8 mouse cellular contexts compared by ENCODE assay signal in the genomic region with DNA sequence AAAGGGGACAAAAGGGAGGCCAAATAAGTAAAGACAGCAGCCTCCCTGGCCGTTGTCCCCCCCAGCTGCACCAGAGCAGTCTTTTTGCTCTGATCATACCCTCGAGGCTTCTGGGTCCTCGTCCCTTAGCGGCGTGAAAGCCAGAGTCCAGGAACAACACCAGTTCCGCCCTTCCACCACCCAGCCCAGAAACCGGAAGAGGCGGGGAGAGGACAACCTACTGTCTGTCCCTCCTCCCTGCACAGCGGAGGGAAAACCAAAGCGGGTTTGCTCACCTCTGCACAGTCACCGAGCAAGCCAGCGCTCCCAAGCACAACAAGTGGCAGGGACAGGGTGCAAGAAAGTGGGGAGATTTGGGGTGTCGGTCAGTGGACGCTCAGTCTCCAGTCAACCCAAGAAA. TPM values are rescaled to one million over a fixed set of nuclear protein-coding genes. Genes with fewer than 3 reads are reported as not detected.
DNase-seq lines count a peak whose midpoint lies in the region; ATAC-seq and TF ChIP-seq lines count a peak whose summit lies in the region.

No protein-coding gene starts in this region.

- H3K4me1 ChIP-seq in cerebellum, adult 2 months (ENCODE audit: control insufficient read depth, insufficient read depth, low read length), result no peaks in the 10 kb centered on the region; the same call in 1 of the 2 replicates
- H3K4me1 ChIP-seq in forebrain, embryonic 14.5 days (ENCODE audit: control insufficient read depth, insufficient read depth, low read length), result peaks cover 12% of the 10 kb centered on the region
- peaks cover 23% of the 10 kb centered on the region for H3K4me1 ChIP-seq in hindbrain, embryonic 10.5 days (replicated peaks)
- H3K4me1 ChIP-seq in limb, embryonic 13.5 days, result peaks cover 20% of the 10 kb centered on the region
- peaks cover 17% of the 10 kb centered on the region for H3K4me1 ChIP-seq in midbrain, embryonic 13.5 days (replicated peaks)

- no peaks in the 10 kb centered on the region for H3K9me3 ChIP-seq in forebrain, embryonic 14.5 days (replicated peaks; ENCODE audit: control insufficient read depth, low read length)
- no peaks in the 10 kb centered on the region for H3K9me3 ChIP-seq in hindbrain, embryonic 10.5 days
- H3K9me3 ChIP-seq in limb, embryonic 13.5 days, result no peaks in the 10 kb centered on the region
- no peaks in the 10 kb centered on the region for H3K9me3 ChIP-seq in midbrain, embryonic 13.5 days

- WGBS in cerebellum, adult 2 months, result 6% methylated on average over 14 of the region's 14 CpGs
- 4% methylated on average over 14 of the region's 14 CpGs for WGBS in forebrain, embryonic 14.5 days
- WGBS in hindbrain, embryonic 10.5 days, result 4% methylated on average over 14 of the region's 14 CpGs
- 5% methylated on average over 14 of the region's 14 CpGs for WGBS in limb, embryonic 13.5 days
- 2% methylated on average over 14 of the region's 14 CpGs for WGBS in midbrain, embryonic 13.5 days

- peak overlapping the region; percentile 49 for H3K4me2 ChIP-seq in forebrain, embryonic 14.5 days (ENCODE audit: low read length)
- peak overlapping the region; percentile 76 for H3K4me2 ChIP-seq in limb, embryonic 13.5 days (replicated peaks)
- peak overlapping the region; percentile 54 for H3K4me2 ChIP-seq in midbrain, embryonic 13.5 days (replicated peaks)

- peak; percentile 69; the same call in 1 of the 2 replicates for TF ChIP-seq POLR2A in cerebellum, adult 2 months (IDR thresholded peaks at IDR 0.05; ENCODE audit: borderline replicate concordance, insufficient read depth, low read length)

- no peaks in the 10 kb centered on the region for H3K27me3 ChIP-seq in cerebellum, adult 2 months (ENCODE audit: control insufficient read depth, insufficient read depth, low read length)
- H3K27me3 ChIP-seq in forebrain, embryonic 14.5 days (replicated peaks; ENCODE audit: control insufficient read depth, insufficient read depth, low read length), result no peaks in the 10 kb centered on the region
- H3K27me3 ChIP-seq in hindbrain, embryonic 10.5 days (ENCODE audit: insufficient read depth, poor library complexity, severe bottlenecking), result no peaks in the 10 kb centered on the region
- H3K27me3 ChIP-seq in limb, embryonic 13.5 days, result no peaks in the 10 kb centered on the region
- H3K27me3 ChIP-seq in midbrain, embryonic 13.5 days, result 0 out of 2 replicates have a peak, but pooled peaks cover 5% of the 10 kb centered on the region
- no peaks in the 10 kb centered on the region for H3K27me3 ChIP-seq in splenic B cell, adult 2 months (ENCODE audit: control insufficient read depth, insufficient read depth, low read length, poor library complexity, severe bottlenecking)

- H3K9ac ChIP-seq in forebrain, embryonic 14.5 days (ENCODE audit: low read length), result peak overlapping the region; percentile 52
- H3K9ac ChIP-seq in limb, embryonic 13.5 days, result peak overlapping the region; percentile 76
- H3K9ac ChIP-seq in midbrain, embryonic 13.5 days (replicated peaks), result peak overlapping the region; percentile 53

- no peak overlapping the region for H3K27ac ChIP-seq in cerebellum, adult 2 months (ENCODE audit: insufficient read depth, low read length)
- H3K27ac ChIP-seq in forebrain, embryonic 14.5 days (ENCODE audit: low read depth, low read length), result no peak overlapping the region
- H3K27ac ChIP-seq in hindbrain, embryonic 10.5 days, result peak overlapping the region; percentile 87
- H3K27ac ChIP-seq in limb, embryonic 13.5 days, result peak overlapping the region; percentile 83
- H3K27ac ChIP-seq in midbrain, embryonic 13.5 days, result peak overlapping the region; percentile 31; the same call in 1 of the 2 replicates

- no peak for ATAC-seq in forebrain, embryonic 14.5 days
- peak; percentile 57 for ATAC-seq in limb, embryonic 13.5 days (ENCODE audit: low FRiP score, low read depth)
- 0 out of 2 replicates have a peak, but pooled peaks have one; percentile 9 for ATAC-seq in midbrain, embryonic 13.5 days

- peak; percentile 43 to 49 for DNase-seq in cerebellum, adult 2 months
- DNase-seq in cerebellum, adult 11 months, result no peak
- DNase-seq in adrenal gland, postnatal 4 days (ENCODE audit: low spot score in 2 of 2), result peak; percentile 36 to 69
- peak; percentile 58 for DNase-seq in forebrain, embryonic 14.5 days (ENCODE audit: low spot score)
- DNase-seq in hindbrain, embryonic 10.5 days (ENCODE audit: low spot score), result peak; percentile 73
- DNase-seq in splenic B cell, adult 2 months (ENCODE audit: low read depth, low spot score), result peak; percentile 70

- no peaks in the 10 kb centered on the region for H3K36me3 ChIP-seq in forebrain, embryonic 14.5 days (ENCODE audit: control insufficient read depth, insufficient read depth, low read length)
- no peaks in the 10 kb centered on the region for H3K36me3 ChIP-seq in hindbrain, embryonic 10.5 days
- no peaks in the 10 kb centered on the region for H3K36me3 ChIP-seq in limb, embryonic 13.5 days
- no peaks in the 10 kb centered on the region for H3K36me3 ChIP-seq in midbrain, embryonic 13.5 days
- H3K36me3 ChIP-seq in splenic B cell, adult 2 months (ENCODE audit: control insufficient read depth, insufficient read depth, low read length, poor library complexity, severe bottlenecking), result no peaks in the 10 kb centered on the region

- no peak for TF ChIP-seq CTCF in cerebellum, adult 2 months (IDR thresholded peaks at IDR 0.05; ENCODE audit: borderline replicate concordance, insufficient read depth, low read depth, low read length)

- H3K4me3 ChIP-seq in cerebellum, adult 2 months (replicated peaks; ENCODE audit: insufficient read depth, low read depth, low read length), result peak overlapping the region; percentile 50
- H3K4me3 ChIP-seq in forebrain, embryonic 14.5 days (ENCODE audit: low read depth, low read length), result peak overlapping the region; percentile 19
- H3K4me3 ChIP-seq in hindbrain, embryonic 10.5 days, result peak overlapping the region; percentile 48
- peak overlapping the region; percentile 46 for H3K4me3 ChIP-seq in limb, embryonic 13.5 days
- H3K4me3 ChIP-seq in midbrain, embryonic 13.5 days (replicated peaks), result peak overlapping the region; percentile 32

RNA-seq across cellular contexts. Expression of a gene that starts 3.9 kb away (rescaled TPM):
- polyA plus RNA-seq in cerebellum, adult 2 months (2012; rRNA removed), result 45.2 and 48.4 TPM in 2 replicates
- 10 to 100 TPM; 73.2 to 74.9 TPM for total RNA-seq in adrenal gland, postnatal 4 days (2021)
- 114 and 150 TPM in 2 replicates for polyA plus RNA-seq in forebrain, embryonic 14.5 days (2014; fragmentation: Nextera tagmentation; extraction: Ambion mirVana)
- polyA plus RNA-seq in hindbrain, embryonic 10.5 days (2016; fragmentation: Nextera tagmentation; extraction: Ambion mirVana), result 209 and 250 TPM in 2 replicates
- 129 and 141 TPM in 2 replicates for polyA plus RNA-seq in limb, embryonic 13.5 days (2015; fragmentation: Nextera tagmentation; extraction: Ambion mirVana)
- 104 and 110 TPM in 2 replicates for polyA plus RNA-seq in midbrain, embryonic 13.5 days (2015; fragmentation: Nextera tagmentation; extraction: Ambion mirVana)

RNA-seq across cellular contexts. Expression of a gene that starts 9.0 kb away (rescaled TPM):
- polyA plus RNA-seq in cerebellum, adult 2 months (2012; rRNA removed), result 101 and 103 TPM in 2 replicates
- 100 to 1,000 TPM; 350 to 387 TPM for total RNA-seq in adrenal gland, postnatal 4 days (2021)
- 545 and 644 TPM in 2 replicates for polyA plus RNA-seq in forebrain, embryonic 14.5 days (2014; fragmentation: Nextera tagmentation; extraction: Ambion mirVana)
- polyA plus RNA-seq in hindbrain, embryonic 10.5 days (2016; fragmentation: Nextera tagmentation; extraction: Ambion mirVana), result 607 and 630 TPM in 2 replicates
- 415 TPM in 2 replicates for polyA plus RNA-seq in limb, embryonic 13.5 days (2015; fragmentation: Nextera tagmentation; extraction: Ambion mirVana)
- polyA plus RNA-seq in midbrain, embryonic 13.5 days (2015; fragmentation: Nextera tagmentation; extraction: Ambion mirVana), result 465 and 547 TPM in 2 replicates

RNA-seq across cellular contexts. Expression of a gene that starts 20.1 kb away (rescaled TPM):
- polyA plus RNA-seq in cerebellum, adult 2 months (2012; rRNA removed), result 62.3 and 72.9 TPM in 2 replicates
- 10 to 100 TPM; 41.5 to 50.0 TPM for total RNA-seq in adrenal gland, postnatal 4 days (2021)
- polyA plus RNA-seq in forebrain, embryonic 14.5 days (2014; fragmentation: Nextera tagmentation; extraction: Ambion mirVana), result 77.0 and 86.4 TPM in 2 replicates
- polyA plus RNA-seq in hindbrain, embryonic 10.5 days (2016; fragmentation: Nextera tagmentation; extraction: Ambion mirVana), result 38.9 and 45.6 TPM in 2 replicates
- polyA plus RNA-seq in limb, embryonic 13.5 days (2015; fragmentation: Nextera tagmentation; extraction: Ambion mirVana), result 51.8 and 56.1 TPM in 2 replicates
- polyA plus RNA-seq in midbrain, embryonic 13.5 days (2015; fragmentation: Nextera tagmentation; extraction: Ambion mirVana), result 66.2 and 71.8 TPM in 2 replicates

RNA-seq across cellular contexts. Expression of a gene that starts 31.0 kb away (rescaled TPM):
- polyA plus RNA-seq in cerebellum, adult 2 months (2012; rRNA removed), result 19.3 and 23.2 TPM in 2 replicates
- total RNA-seq in adrenal gland, postnatal 4 days (2021), result 10 to 100 TPM; 39.2 to 42.2 TPM
- polyA plus RNA-seq in forebrain, embryonic 14.5 days (2014; fragmentation: Nextera tagmentation; extraction: Ambion mirVana), result 9.2 and 9.7 TPM in 2 replicates
- 13.5 and 14.6 TPM in 2 replicates for polyA plus RNA-seq in hindbrain, embryonic 10.5 days (2016; fragmentation: Nextera tagmentation; extraction: Ambion mirVana)
- 16.7 and 17.1 TPM in 2 replicates for polyA plus RNA-seq in limb, embryonic 13.5 days (2015; fragmentation: Nextera tagmentation; extraction: Ambion mirVana)
- polyA plus RNA-seq in midbrain, embryonic 13.5 days (2015; fragmentation: Nextera tagmentation; extraction: Ambion mirVana), result 13.3 and 14.6 TPM in 2 replicates

RNA-seq across cellular contexts. Expression of a gene that starts 35.0 kb away (rescaled TPM):
- 15.3 and 16.7 TPM in 2 replicates for polyA plus RNA-seq in cerebellum, adult 2 months (2012; rRNA removed)
- 10 to 100 TPM; 19.8 to 26.5 TPM for total RNA-seq in adrenal gland, postnatal 4 days (2021)
- 6.6 and 9.9 TPM in 2 replicates for polyA plus RNA-seq in forebrain, embryonic 14.5 days (2014; fragmentation: Nextera tagmentation; extraction: Ambion mirVana)
- 18.3 and 19.5 TPM in 2 replicates for polyA plus RNA-seq in hindbrain, embryonic 10.5 days (2016; fragmentation: Nextera tagmentation; extraction: Ambion mirVana)
- polyA plus RNA-seq in limb, embryonic 13.5 days (2015; fragmentation: Nextera tagmentation; extraction: Ambion mirVana), result 31.1 and 32.4 TPM in 2 replicates
- polyA plus RNA-seq in midbrain, embryonic 13.5 days (2015; fragmentation: Nextera tagmentation; extraction: Ambion mirVana), result 8.0 and 8.3 TPM in 2 replicates

Comparison
In these comparisons a context has a peak if more than half of its experiments do, and no peak if none do; other contexts are left out.
1. H3K27ac ChIP-seq: peak in hindbrain, embryonic 10.5 days (single experiment), limb, embryonic 13.5 days (single experiment) and midbrain, embryonic 13.5 days (single experiment); none in cerebellum, adult 2 months (single experiment) and forebrain, embryonic 14.5 days (single experiment).
2. Peak in every context shown above with its lines, with median percentiles within 50 percentile points of each other: H3K4me3 ChIP-seq, H3K4me2 ChIP-seq and H3K9ac ChIP-seq.